Mouse (Mus musculus) forebrain, embryonic 14.5 days (tissue): ENCODE results near the gene Atxn7l3. TPM values are rescaled to one million over a fixed set of nuclear protein-coding genes. Genes with fewer than 3 reads are reported as not detected.
"Not testable (repeated sequence)": the region's sequence is repeated elsewhere in the genome, so short reads cannot be mapped to it uniquely, and the experiment has no call there.

Experiments used
- ATAC-seq: fragments of 200-750 bp; cut with Nextera tagmentation; 2 replicates; pipeline ENCODE4 v1.8.0; 2017; ENCODE audit warnings: mild to moderate bottlenecking, moderate library complexity
- DNase-seq: peaks from one replicate; pipeline ENCODE4 v3.0.0-alpha.2; 2015; ENCODE audit warnings: low spot score
- H3K27ac ChIP-seq: fragments of 300-500 bp; sonication (generic); 2 replicates; pipeline ENCODE4 v1.5.1; 2014; ENCODE audit warnings: low read depth, mild to moderate bottlenecking, control low read depth, low read length, moderate library complexity
- H3K27me3 ChIP-seq: fragments of 300-500 bp; sonication (generic); replicated peaks from 2 replicates; pipeline ENCODE4 v1.6.1; 2014; ENCODE audit warnings: low read length, control low read depth, mixed read lengths; ENCODE audit not compliant: control insufficient read depth, insufficient read depth
- H3K36me3 ChIP-seq: fragments of 300-500 bp; sonication (generic); 2 replicates; pipeline ENCODE4 v1.6.1; 2014; ENCODE audit warnings: low read length, control low read depth; ENCODE audit not compliant: control insufficient read depth, insufficient read depth
- H3K4me1 ChIP-seq: fragments of 300-500 bp; sonication (generic); 2 replicates; pipeline ENCODE4 v1.6.1; 2014; ENCODE audit warnings: antibody characterized with exemption, low read length, control low read depth; ENCODE audit not compliant: control insufficient read depth, insufficient read depth
- H3K4me2 ChIP-seq: fragments of 300-500 bp; sonication (generic); 2 replicates; pipeline ENCODE4 v1.6.1; 2014; ENCODE audit warnings: mild to moderate bottlenecking, control low read depth, low read length
- H3K4me3 ChIP-seq: fragments of 300-500 bp; sonication (generic); 2 replicates; pipeline ENCODE4 v1.5.1; 2014; ENCODE audit warnings: low read depth, low read length, control low read depth
- H3K9ac ChIP-seq: fragments of 300-500 bp; sonication (generic); 2 replicates; pipeline ENCODE4 v1.6.1; 2014; ENCODE audit warnings: mild to moderate bottlenecking, low read length, control low read depth, moderate library complexity
- H3K9me3 ChIP-seq: fragments of 300-500 bp; sonication (generic); replicated peaks from 2 replicates; pipeline ENCODE4 v1.6.1; 2016; ENCODE audit warnings: low read length, control low read depth, mixed read lengths; ENCODE audit not compliant: control insufficient read depth
- WGBS: fragments of 180-500 bp; shearing (Covaris S2); extraction: QIAGEN DNeasy Blood & Tissue Kit; methylation state at CpG from one replicate; pipeline ENCODE4 v1.1.7; 2014; 5-methylcytosine and 5-hydroxymethylcytosine counted together
- polyA plus RNA-seq: library from polyadenylated mRNA; unstranded; fragments of >200 nt; fragmentation: Nextera tagmentation; extraction: Ambion mirVana; gene quantifications from 2 replicates; pipeline ENCODE4 v1.2.1, GENCODE M21; 2014

The Atxn7l3 gene
- polyA plus RNA-seq, 1 experiment from 2014 or later = 25.2 TPM

- no peak for DNase-seq
- peak overlapping the region; percentile 75 for H3K9ac ChIP-seq
These were observed 11.2 kb downstream of the Atxn7l3 start for GRCm38 (mm10) chr11:102285095-102285834.

GRCm38 (mm10) chr11:102284501-102285094, 11.8 kb downstream of the Atxn7l3 start, which contains the start of gene Tmub2:
Gene Tmub2 (plus strand): TSS chr11:102284931.
- 1% methylated on average over 32 of the region's 32 CpGs for WGBS
- Histone ChIP-seq H3K9me3 (no peaks in the 10 kb centered on the region), H3K27ac (peak within 1 kb of the TSS; percentile 76), H3K9ac (peak within 1 kb of the TSS; percentile 75), H3K4me3 (peak within 1 kb of the TSS; percentile 54), H3K4me2 (peak within 1 kb of the TSS; percentile 87), H3K27me3 (no peaks in the 10 kb centered on the region), H3K4me1 (peaks cover 8% of the 10 kb centered on the region), H3K36me3 (peaks cover 26% of the 10 kb centered on the region)
- peak; percentile 94 for ATAC-seq
- peak; percentile 99 for DNase-seq

More at GRCm38 (mm10) chr11:102285095-102285834, 11.2 kb downstream of the Atxn7l3 start:
- WGBS = 6% methylated on average over 31 of the region's 31 CpGs
- H3K4me1 ChIP-seq = peaks cover 8% of the 10 kb centered on the region
- H3K36me3 ChIP-seq = peaks cover 32% of the 10 kb centered on the region
- peak overlapping the region; percentile 87 for H3K4me2 ChIP-seq
- H3K27me3 ChIP-seq = no peaks in the 10 kb centered on the region
- peak overlapping the region; percentile 54 for H3K4me3 ChIP-seq
- H3K9me3 ChIP-seq = no peaks in the 10 kb centered on the region
- ATAC-seq = peak; percentile 78
- H3K27ac ChIP-seq = peak overlapping the region; percentile 76

GRCm38 (mm10) chr11:102283922-102284321, 12.5 kb downstream of the Atxn7l3 start:
- peaks cover 8% of the 10 kb centered on the region for H3K4me1 ChIP-seq
- H3K27me3 ChIP-seq = no peaks in the 10 kb centered on the region
- H3K4me2 ChIP-seq = peak overlapping the region; percentile 87
- ATAC-seq (no peak), DNase-seq (no peak)
- WGBS = 91% methylated on average over 6 of the region's 6 CpGs
- no peaks in the 10 kb centered on the region for H3K9me3 ChIP-seq
- H3K9ac ChIP-seq = no peak overlapping the region
- H3K36me3 ChIP-seq = peaks cover 19% of the 10 kb centered on the region
- peak overlapping the region; percentile 54; the same call in 1 of the 2 replicates for H3K4me3 ChIP-seq
- H3K27ac ChIP-seq = peak overlapping the region; percentile 76; the same call in 1 of the 2 replicates

GRCm38 (mm10) chr11:102280267-102280666, 16.2 kb downstream of the Atxn7l3 start:
- ATAC-seq, H3K4me1 ChIP-seq, H3K4me3 ChIP-seq, DNase-seq, H3K9me3 ChIP-seq, H3K27ac ChIP-seq, H3K36me3 ChIP-seq, H3K9ac ChIP-seq, H3K4me2 ChIP-seq, H3K27me3 ChIP-seq: not testable (repeated sequence)
- 76% methylated on average over 6 of the region's 6 CpGs for WGBS

- DNase-seq = no peak
- Histone ChIP-seq H3K4me1 (peaks cover 3% of the 10 kb centered on the region; the same call in 1 of the 2 replicates), H3K36me3 (no peaks in the 10 kb centered on the region), H3K4me2 (no peak overlapping the region), H3K4me3 (no peak overlapping the region), H3K27ac (no peak overlapping the region), H3K9me3 (no peaks in the 10 kb centered on the region), H3K9ac (no peak overlapping the region), H3K27me3 (0 out of 2 replicates have a peak, but pooled peaks cover 5% of the 10 kb centered on the region)
- 87% methylated on average over 3 of the region's 3 CpGs for WGBS
- no peak for ATAC-seq
These were observed 16.8 kb downstream of the Atxn7l3 start for GRCm38 (mm10) chr11:102279595-102279994.

- Histone ChIP-seq H3K9me3 (no peaks in the 10 kb centered on the region), H3K27ac (no peak overlapping the region), H3K9ac (no peak overlapping the region), H3K4me3 (no peak overlapping the region), H3K36me3 (no peaks in the 10 kb centered on the region), H3K4me2 (no peak overlapping the region), H3K27me3 (0 out of 2 replicates have a peak, but pooled peaks cover 5% of the 10 kb centered on the region), H3K4me1 (peaks cover 3% of the 10 kb centered on the region; the same call in 1 of the 2 replicates)
- ATAC-seq (no peak), DNase-seq (no peak)
- 42% methylated on average over 11 of the region's 12 CpGs for WGBS
These were observed 18.7 kb downstream of the Atxn7l3 start for GRCm38 (mm10) chr11:102277754-102278153.

- peaks cover 3% of the 10 kb centered on the region; the same call in 1 of the 2 replicates for H3K4me1 ChIP-seq
- H3K4me3 ChIP-seq = peak overlapping the region; percentile 31
- no peaks in the 10 kb centered on the region for H3K9me3 ChIP-seq
- H3K27me3 ChIP-seq = 0 out of 2 replicates have a peak, but pooled peaks cover 5% of the 10 kb centered on the region
- H3K36me3 ChIP-seq = no peaks in the 10 kb centered on the region
- under 1% methylated on average over 33 of the region's 33 CpGs for WGBS
- DNase-seq (peak; percentile 53), ATAC-seq (peak; percentile 57; the same call in 1 of the 2 replicates)
- no peak overlapping the region for H3K27ac ChIP-seq
- peak overlapping the region; percentile 59 for H3K9ac ChIP-seq
- peak overlapping the region; percentile 68 for H3K4me2 ChIP-seq
These were observed 20.0 kb downstream of the Atxn7l3 start for GRCm38 (mm10) chr11:102276411-102276915.

- WGBS = 82% methylated on average over 12 of the region's 12 CpGs
- H3K9me3 ChIP-seq = no peaks in the 10 kb centered on the region
- no peak within 1 kb of the TSS for H3K9ac ChIP-seq
- no peaks in the 10 kb centered on the region for H3K36me3 ChIP-seq
- ATAC-seq = no peak
- no peak within 1 kb of the TSS for H3K27ac ChIP-seq
- no peaks in the 10 kb centered on the region for H3K27me3 ChIP-seq
- H3K4me3 ChIP-seq = no peak within 1 kb of the TSS
- no peak for DNase-seq
- no peak within 1 kb of the TSS for H3K4me2 ChIP-seq
- 0 out of 2 replicates have a peak, but pooled peaks cover 4% of the 10 kb centered on the region for H3K4me1 ChIP-seq
These were observed 27.7 kb downstream of the Atxn7l3 start, which contains the start of gene Asb16 for GRCm38 (mm10) chr11:102268520-102269244. Gene Asb16 (plus strand): TSS chr11:102268743.
